Mouse (Mus musculus) stomach, embryonic 15.5 days (tissue): ENCODE measurements at regions not wholly inside any gene's neighbourhood (a gene's known extent, or its start where the extent isn't known, plus 50 kb on each side); places are given as distances from the start of the nearest gene placed in this dataset.

Source experiments
- ATAC-seq: fragments of 200-750 bp; cut with Nextera tagmentation; 2 replicates; pipeline ENCODE4 v1.8.0; 2017; ENCODE audit warnings: low read depth, moderate number of reproducible peaks, moderate TSS enrichment; ENCODE audit not compliant: insufficient read depth, low FRiP score
- H3K27ac ChIP-seq: fragments of 300-500 bp; sonication (generic); 2 replicates; pipeline ENCODE4 v1.5.1; 2015; ENCODE audit warnings: mild to moderate bottlenecking, inconsistent platforms
- H3K27me3 ChIP-seq: fragments of 300-500 bp; sonication (generic); replicated peaks from 2 replicates; pipeline ENCODE4 v1.6.1; 2015; ENCODE audit warnings: inconsistent platforms
- H3K36me3 ChIP-seq: fragments of 300-500 bp; sonication (generic); 2 replicates; pipeline ENCODE4 v1.6.1; 2015; ENCODE audit warnings: inconsistent platforms
- H3K4me1 ChIP-seq: fragments of 300-500 bp; sonication (generic); 2 replicates; pipeline ENCODE4 v1.6.1; 2015; ENCODE audit warnings: inconsistent platforms
- H3K4me2 ChIP-seq: fragments of 300-500 bp; sonication (generic); 2 replicates; pipeline ENCODE4 v1.6.1; 2015; ENCODE audit warnings: mild to moderate bottlenecking, inconsistent platforms
- H3K4me3 ChIP-seq: fragments of 300-500 bp; sonication (generic); replicated peaks from 2 replicates; pipeline ENCODE4 v1.5.1; 2015; ENCODE audit warnings: inconsistent platforms
- H3K9ac ChIP-seq: fragments of 300-500 bp; sonication (generic); 2 replicates; pipeline ENCODE4 v1.6.1; 2015; ENCODE audit warnings: inconsistent platforms
- H3K9me3 ChIP-seq: fragments of 300-500 bp; sonication (generic); 2 replicates; pipeline ENCODE4 v1.6.1; 2016; ENCODE audit warnings: inconsistent platforms
- WGBS: fragments of 180-500 bp; shearing (Covaris S2); methylation state at CpG from one replicate; pipeline ENCODE4 v1.1.7; 2015; 5-methylcytosine and 5-hydroxymethylcytosine counted together

GRCm38 (mm10) chr4:131457551-131457950, 380.5 kb downstream of the Ptpru start:
- ATAC-seq = no peak
- H3K27ac ChIP-seq = no peak overlapping the region
- WGBS = 11% methylated on average over 7 of the region's 7 CpGs

GRCm38 (mm10) chr4:131459746-131460145, 378.3 kb downstream of the Ptpru start:
- Histone ChIP-seq H3K27me3 (no peaks in the 10 kb centered on the region), H3K36me3 (no peaks in the 10 kb centered on the region), H3K4me3 (no peak overlapping the region), H3K27ac (no peak overlapping the region), H3K9me3 (no peaks in the 10 kb centered on the region), H3K4me1 (peaks cover 11% of the 10 kb centered on the region; the same call in 1 of the 2 replicates), H3K9ac (no peak overlapping the region), H3K4me2 (no peak overlapping the region)
- 61% methylated on average over 5 of the region's 5 CpGs for WGBS
- peak; percentile 52 for ATAC-seq

More at GRCm38 (mm10) chr4:131457551-131457950, 380.5 kb downstream of the Ptpru start:
- Histone ChIP-seq H3K9ac (no peak overlapping the region), H3K9me3 (no peaks in the 10 kb centered on the region), H3K4me1 (peaks cover 11% of the 10 kb centered on the region; the same call in 1 of the 2 replicates), H3K4me2 (no peak overlapping the region), H3K36me3 (no peaks in the 10 kb centered on the region), H3K27me3 (no peaks in the 10 kb centered on the region), H3K4me3 (no peak overlapping the region)

- Histone ChIP-seq H3K9ac (no peak overlapping the region), H3K4me2 (no peak overlapping the region), H3K4me1 (peaks cover 11% of the 10 kb centered on the region; the same call in 1 of the 2 replicates), H3K27ac (no peak overlapping the region), H3K36me3 (no peaks in the 10 kb centered on the region), H3K9me3 (no peaks in the 10 kb centered on the region), H3K27me3 (no peaks in the 10 kb centered on the region), H3K4me3 (no peak overlapping the region)
- ATAC-seq = no peak
- WGBS = 58% methylated on average over 4 of the region's 4 CpGs
These were observed 376.8 kb downstream of the Ptpru start for GRCm38 (mm10) chr4:131461312-131461711.

GRCm38 (mm10) chr4:131461728-131462127, 376.4 kb downstream of the Ptpru start:
- ATAC-seq = no peak
- Histone ChIP-seq H3K9ac (no peak overlapping the region), H3K4me1 (peaks cover 11% of the 10 kb centered on the region; the same call in 1 of the 2 replicates), H3K27ac (no peak overlapping the region), H3K27me3 (no peaks in the 10 kb centered on the region), H3K4me3 (no peak overlapping the region), H3K4me2 (no peak overlapping the region), H3K9me3 (no peaks in the 10 kb centered on the region), H3K36me3 (no peaks in the 10 kb centered on the region)
- WGBS = 76% methylated on average over 7 of the region's 7 CpGs

GRCm38 (mm10) chr4:131475023-131475422, 363.1 kb downstream of the Ptpru start:
- Histone ChIP-seq H3K4me2 (no peak overlapping the region), H3K4me1 (0 out of 2 replicates have a peak, but pooled peaks cover 2% of the 10 kb centered on the region), H3K27me3 (no peaks in the 10 kb centered on the region), H3K9ac (no peak overlapping the region), H3K4me3 (no peak overlapping the region), H3K9me3 (no peaks in the 10 kb centered on the region), H3K36me3 (no peaks in the 10 kb centered on the region), H3K27ac (no peak overlapping the region)
- no peak for ATAC-seq
- 34% methylated on average over 6 of the region's 6 CpGs for WGBS

- Histone ChIP-seq H3K4me1 (peaks cover 4% of the 10 kb centered on the region; the same call in 1 of the 2 replicates), H3K27me3 (no peaks in the 10 kb centered on the region), H3K9ac (no peak overlapping the region), H3K4me3 (no peak overlapping the region), H3K4me2 (no peak overlapping the region), H3K36me3 (no peaks in the 10 kb centered on the region), H3K27ac (no peak overlapping the region), H3K9me3 (no peaks in the 10 kb centered on the region)
- 65% methylated on average over 9 of the region's 9 CpGs for WGBS
- no peak for ATAC-seq
These were observed 359.2 kb downstream of the Ptpru start for GRCm38 (mm10) chr4:131478923-131479322.

- no peak overlapping the region for H3K9ac ChIP-seq
- no peak for ATAC-seq
- H3K4me2 ChIP-seq = no peak overlapping the region; the same call in 1 of the 2 replicates
- no peak overlapping the region for H3K4me3 ChIP-seq
- H3K36me3 ChIP-seq = no peaks in the 10 kb centered on the region
- H3K9me3 ChIP-seq = no peaks in the 10 kb centered on the region
- 26% methylated on average over 15 of the region's 15 CpGs for WGBS
- H3K4me1 ChIP-seq = peaks cover 8% of the 10 kb centered on the region; the same call in 1 of the 2 replicates
- H3K27ac ChIP-seq = 0 out of 2 replicates have a peak overlapping the region, but pooled peaks have one; percentile 5
- 0 out of 2 replicates have a peak, but pooled peaks cover 3% of the 10 kb centered on the region for H3K27me3 ChIP-seq
These were observed 354.0 kb downstream of the Ptpru start for GRCm38 (mm10) chr4:131483958-131484605.

GRCm38 (mm10) chr4:131484607-131485111, 353.4 kb downstream of the Ptpru start:
- H3K4me3 ChIP-seq = no peak overlapping the region
- WGBS = 30% methylated on average over 14 of the region's 14 CpGs
- no peak for ATAC-seq
- H3K27ac ChIP-seq = 0 out of 2 replicates have a peak overlapping the region, but pooled peaks have one; percentile 32
- H3K9me3 ChIP-seq = no peaks in the 10 kb centered on the region
- H3K9ac ChIP-seq = no peak overlapping the region
- no peaks in the 10 kb centered on the region for H3K36me3 ChIP-seq
- 0 out of 2 replicates have a peak, but pooled peaks cover 3% of the 10 kb centered on the region for H3K27me3 ChIP-seq
- H3K4me1 ChIP-seq = peaks cover 8% of the 10 kb centered on the region; the same call in 1 of the 2 replicates
- H3K4me2 ChIP-seq = no peak overlapping the region; the same call in 1 of the 2 replicates

- H3K4me2 ChIP-seq = no peak overlapping the region
These were observed 352.8 kb downstream of the Ptpru start for GRCm38 (mm10) chr4:131485126-131485825.

GRCm38 (mm10) chr4:131486821-131487220, 351.3 kb downstream of the Ptpru start:
- H3K4me3 ChIP-seq = no peak overlapping the region
- H3K9ac ChIP-seq = no peak overlapping the region
- H3K9me3 ChIP-seq = no peaks in the 10 kb centered on the region
- peaks cover 8% of the 10 kb centered on the region; the same call in 1 of the 2 replicates for H3K4me1 ChIP-seq
- no peaks in the 10 kb centered on the region for H3K36me3 ChIP-seq
- ATAC-seq = peak; percentile 43; the same call in 1 of the 2 replicates
- H3K4me2 ChIP-seq = no peak overlapping the region
- H3K27ac ChIP-seq = no peak overlapping the region
- WGBS = 9% methylated on average over 4 of the region's 4 CpGs
- 0 out of 2 replicates have a peak, but pooled peaks cover 3% of the 10 kb centered on the region for H3K27me3 ChIP-seq

More at GRCm38 (mm10) chr4:131485126-131485825, 352.8 kb downstream of the Ptpru start:
- Histone ChIP-seq H3K9ac (no peak overlapping the region), H3K4me1 (peaks cover 8% of the 10 kb centered on the region; the same call in 1 of the 2 replicates), H3K4me3 (no peak overlapping the region), H3K9me3 (no peaks in the 10 kb centered on the region), H3K27ac (0 out of 2 replicates have a peak overlapping the region, but pooled peaks have one; percentile 32), H3K36me3 (no peaks in the 10 kb centered on the region), H3K27me3 (0 out of 2 replicates have a peak, but pooled peaks cover 3% of the 10 kb centered on the region)
- no peak for ATAC-seq
- WGBS = 68% methylated on average over 13 of the region's 13 CpGs

GRCm38 (mm10) chr4:131488246-131488645, 349.8 kb downstream of the Ptpru start:
- Histone ChIP-seq H3K36me3 (no peaks in the 10 kb centered on the region), H3K9ac (no peak overlapping the region), H3K4me1 (peaks cover 8% of the 10 kb centered on the region; the same call in 1 of the 2 replicates), H3K4me3 (no peak overlapping the region), H3K27ac (no peak overlapping the region), H3K4me2 (no peak overlapping the region), H3K27me3 (0 out of 2 replicates have a peak, but pooled peaks cover 3% of the 10 kb centered on the region), H3K9me3 (no peaks in the 10 kb centered on the region)
- ATAC-seq = no peak
- WGBS = 38% methylated on average over 6 of the region's 6 CpGs
